Mouse (Mus musculus): ENCODE measurements around the gene Gm20695. TPM values are rescaled to one million over a fixed set of nuclear protein-coding genes. Genes with fewer than 3 reads are reported as not detected.
A peak's percentile ranks its signal among the peaks of the same experiment; 100 is the strongest.

Gene Gm20695
- total RNA-seq, 2 experiments from 2014 or later = 0.44 to 1.8 TPM

DNA sequence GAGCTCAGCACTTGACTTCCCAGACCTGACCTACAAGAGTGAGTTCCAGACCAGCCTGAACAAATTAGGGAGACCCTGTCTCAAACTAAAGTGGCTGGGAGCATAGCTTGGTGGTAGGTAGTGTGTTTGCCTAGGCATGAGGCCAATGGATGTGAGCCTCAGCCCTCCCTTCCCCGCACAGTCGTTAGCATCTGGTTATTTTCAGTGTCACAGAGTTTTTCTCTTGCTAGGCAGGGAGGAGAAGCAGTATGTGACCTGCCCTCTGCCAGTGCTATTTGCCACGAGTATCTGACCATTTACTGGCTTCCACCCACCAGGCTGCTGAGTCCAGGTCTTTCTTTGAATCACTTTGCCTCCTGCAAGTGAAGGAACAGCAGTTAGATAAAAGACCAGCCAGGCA is 9.3 kb downstream of the Gm20695 start:
- no peak for DNase-seq (ENCODE audit: extremely low spot score in 1 of 2, low spot score in 1 of 2)

DNA sequence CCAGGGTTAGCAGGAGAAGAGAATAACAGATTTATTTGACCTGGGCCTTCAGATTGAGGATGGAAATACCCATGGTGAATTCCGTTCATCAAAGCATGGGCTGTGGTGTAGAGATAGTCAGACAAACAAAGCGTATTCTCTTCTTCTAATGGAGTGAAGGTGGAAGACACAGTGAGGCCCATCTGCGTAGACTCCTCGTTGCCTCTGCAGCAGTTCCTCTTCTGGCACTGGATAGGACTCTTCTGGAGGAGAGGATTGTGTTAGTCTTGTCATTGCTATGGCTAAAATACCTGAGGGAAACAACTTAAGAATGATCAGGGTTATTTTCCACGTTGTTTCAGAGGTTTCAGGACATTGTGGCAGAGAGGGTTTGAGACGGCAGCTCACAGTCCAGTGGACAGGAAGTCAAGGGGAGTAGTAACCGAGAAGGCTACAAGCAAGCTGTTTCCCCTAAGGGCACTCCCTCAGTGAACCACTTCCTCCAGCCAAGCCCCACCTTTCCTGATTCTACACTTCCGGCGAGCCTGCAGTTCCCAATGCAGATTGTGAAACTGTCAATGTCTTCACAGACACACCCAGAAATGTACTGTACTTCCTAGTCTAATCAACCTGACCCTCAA is 10.8 kb downstream of the Gm20695 start:
- DNase-seq (ENCODE audit: extremely low spot score in 1 of 2, low spot score in 1 of 2) = no peak

DNA sequence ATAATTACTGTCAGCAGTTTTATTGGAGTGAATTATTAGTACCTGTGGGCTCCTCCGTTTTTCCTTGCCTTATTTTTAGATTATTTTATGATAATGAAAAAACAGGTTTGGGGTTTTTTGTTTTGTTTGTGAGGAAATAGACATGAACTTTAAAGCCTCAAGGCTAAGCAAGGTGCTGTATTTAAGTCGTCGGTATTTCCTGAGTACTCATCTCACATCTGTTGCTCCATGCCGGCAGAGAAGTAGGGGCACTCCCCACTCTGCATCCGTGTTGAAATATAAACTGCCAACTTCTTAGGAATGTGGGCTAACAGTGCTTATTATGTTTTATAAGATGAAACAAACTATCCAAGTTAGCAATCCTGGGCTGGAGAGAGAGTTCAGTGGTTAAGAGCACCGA is 11.6 kb downstream of the Gm20695 start:
- DNase-seq (ENCODE audit: extremely low spot score in 1 of 2, low spot score in 1 of 2) = no peak

DNA sequence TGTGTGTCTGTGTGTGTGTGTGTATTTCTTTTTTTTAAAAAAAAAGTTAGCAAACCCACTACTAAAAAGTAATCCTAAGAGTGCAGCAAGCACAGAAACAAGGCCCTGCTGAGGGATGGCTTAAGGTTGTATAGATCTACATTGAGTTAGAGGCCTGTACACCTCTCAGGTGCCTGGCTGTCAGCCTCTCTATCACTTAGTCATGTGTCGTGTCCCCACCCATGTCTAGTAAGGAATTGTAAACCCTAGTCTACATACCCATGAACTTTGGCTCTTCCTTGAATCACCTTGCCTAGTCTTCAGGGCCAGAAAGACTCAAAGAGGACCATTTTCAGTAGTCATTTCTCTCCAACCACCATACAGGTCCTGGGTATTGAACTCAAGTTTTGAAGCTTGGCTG is 12.1 kb downstream of the Gm20695 start:
- no peak for DNase-seq (ENCODE audit: extremely low spot score in 1 of 2, low spot score in 1 of 2)

DNA sequence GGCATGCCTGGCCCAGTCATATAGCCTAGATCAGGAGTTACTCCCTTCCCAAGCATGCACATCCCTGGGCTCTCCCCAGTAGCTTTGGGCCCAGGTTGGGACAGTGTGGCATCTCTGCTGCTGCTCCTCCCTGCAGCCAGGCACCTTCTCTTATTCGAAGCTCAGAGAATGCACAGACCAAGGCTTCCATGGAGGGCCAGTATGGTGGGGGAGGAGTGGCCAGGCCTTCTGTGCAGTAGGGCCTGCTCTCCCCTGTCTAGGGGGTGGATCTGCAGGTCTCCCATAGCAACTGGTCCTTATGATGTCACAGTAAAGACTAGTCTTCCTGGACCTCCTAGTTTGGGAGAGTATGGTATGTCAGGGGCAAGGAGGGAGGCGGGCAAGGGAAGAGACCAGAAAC is 23.0 kb downstream of the Gm20695 start:
- DNase-seq (ENCODE audit: extremely low spot score in 1 of 2, low spot score in 1 of 2) = no peak

DNA sequence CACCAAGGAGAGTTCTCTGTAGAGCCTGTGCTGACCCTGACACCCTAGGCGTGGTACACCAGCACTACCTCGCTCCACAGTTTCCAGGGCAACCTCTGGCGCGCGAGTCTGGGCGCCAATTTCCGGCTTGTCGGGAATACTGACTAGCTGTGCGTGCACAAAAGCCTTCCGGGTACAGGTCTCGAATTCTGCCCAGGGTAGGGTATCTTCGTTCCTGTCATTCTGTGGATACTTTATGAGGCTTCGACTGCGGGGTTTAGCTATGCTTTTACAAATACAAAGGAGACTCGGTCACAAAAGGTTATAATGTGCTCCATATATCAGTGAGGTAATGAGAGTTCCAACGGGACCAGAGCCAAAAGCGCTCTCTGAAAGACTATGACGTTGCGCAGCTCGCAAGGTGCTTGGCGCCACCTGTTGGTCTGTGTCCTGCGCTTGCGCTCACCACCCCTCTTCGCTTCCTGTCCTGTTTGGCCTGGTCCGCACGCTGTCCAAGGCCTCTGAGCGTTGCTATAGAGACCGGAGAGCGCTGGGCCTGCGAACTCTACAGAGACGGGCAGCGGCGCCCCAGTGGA is 24.2 kb downstream of the Gm20695 start, which contains the start of the genes 1700037C18Rik and Cluap1:
TSS of gene 1700037C18Rik (minus strand) at position 153 of the 575 bp plus-strand sequence.
TSS of gene Cluap1 (plus strand) at position 265 of the 575 bp plus-strand sequence.
- peak; percentile 88 to 89 for DNase-seq (ENCODE audit: extremely low spot score in 1 of 2, low spot score in 1 of 2)

DNA sequence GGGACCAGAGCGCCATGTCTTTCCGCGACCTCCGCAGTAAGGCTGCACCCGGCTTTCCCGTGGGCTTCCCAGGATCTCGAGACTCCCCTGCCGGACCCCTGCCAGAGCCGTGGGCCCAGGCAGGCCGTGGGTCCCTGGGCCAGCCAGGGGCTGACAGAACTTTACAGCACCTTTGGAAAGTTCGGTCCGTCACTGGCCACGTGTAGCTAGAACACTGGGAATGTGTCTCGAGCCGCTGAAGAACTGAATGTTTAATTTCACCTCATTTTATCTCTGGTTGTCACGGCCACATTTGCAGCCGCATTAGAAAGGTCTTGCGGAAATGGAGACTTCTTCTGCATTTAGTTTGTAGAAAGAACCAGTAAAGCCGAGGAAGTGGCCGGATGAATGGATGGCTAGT is 24.7 kb downstream of the Gm20695 start:
- no peak for DNase-seq (ENCODE audit: extremely low spot score in 1 of 2, low spot score in 1 of 2)

DNA sequence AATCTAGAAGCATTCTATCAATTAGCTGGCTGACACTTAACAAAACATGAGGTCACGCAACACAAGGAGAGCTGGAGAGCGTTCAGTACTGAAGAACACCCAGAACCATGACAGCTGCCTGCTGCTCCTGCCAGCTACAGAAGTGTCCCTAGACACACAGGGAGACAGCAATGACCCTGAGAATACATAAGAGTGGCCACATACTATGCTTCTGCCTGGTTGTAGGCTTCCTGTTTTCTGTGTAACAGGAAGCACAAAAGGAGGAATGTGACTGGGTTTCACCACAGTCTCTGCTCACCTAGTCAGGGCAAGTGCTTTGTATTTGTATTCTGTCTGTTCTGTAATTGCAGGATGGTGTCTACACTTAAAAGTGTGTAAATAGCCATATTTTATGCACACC is 36.3 kb downstream of the Gm20695 start:
- no peak for DNase-seq (ENCODE audit: extremely low spot score in 1 of 2, low spot score in 1 of 2)

DNA sequence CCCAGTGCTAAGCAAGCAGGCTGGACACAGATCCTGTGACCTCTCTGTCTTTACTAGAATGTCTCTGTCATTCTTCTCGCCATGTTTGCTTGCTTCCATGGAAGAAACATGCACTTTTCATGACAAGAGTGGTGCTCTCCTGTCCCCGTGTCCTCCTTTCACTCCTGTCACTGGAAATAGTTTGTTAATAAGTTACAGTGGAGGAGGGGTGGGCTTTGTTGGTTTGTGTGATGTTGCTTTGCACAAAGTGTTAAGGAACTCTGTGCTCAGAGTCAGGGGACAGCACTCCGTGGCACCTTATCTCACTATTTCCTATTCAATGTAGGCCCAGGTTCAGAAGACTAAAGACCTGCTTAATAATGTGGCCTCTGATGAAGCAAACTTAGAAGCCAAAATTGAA is 39.1 kb downstream of the Gm20695 start:
- no peak for DNase-seq (ENCODE audit: extremely low spot score in 1 of 2, low spot score in 1 of 2)

DNA sequence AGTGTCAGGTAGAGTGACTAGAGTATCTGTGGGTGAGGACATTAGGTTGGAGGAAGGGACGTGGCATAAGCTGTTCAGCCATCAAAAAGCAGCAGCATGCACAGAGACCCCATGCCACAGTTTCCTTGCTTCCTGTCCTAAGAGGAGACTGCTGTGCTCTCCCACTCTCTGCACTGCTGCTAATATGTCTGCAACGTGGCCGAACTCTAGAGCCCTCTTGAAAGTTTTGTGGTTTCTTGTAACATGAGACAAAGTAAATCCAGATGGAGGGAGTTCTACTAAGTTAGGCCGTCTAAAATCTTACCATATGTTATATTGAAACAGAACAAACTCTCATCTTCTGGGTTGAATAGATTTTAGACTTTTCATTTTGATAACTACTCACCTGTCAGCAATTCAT is 39.5 kb downstream of the Gm20695 start:
- DNase-seq (ENCODE audit: extremely low spot score in 1 of 2, low spot score in 1 of 2) = no peak

DNA sequence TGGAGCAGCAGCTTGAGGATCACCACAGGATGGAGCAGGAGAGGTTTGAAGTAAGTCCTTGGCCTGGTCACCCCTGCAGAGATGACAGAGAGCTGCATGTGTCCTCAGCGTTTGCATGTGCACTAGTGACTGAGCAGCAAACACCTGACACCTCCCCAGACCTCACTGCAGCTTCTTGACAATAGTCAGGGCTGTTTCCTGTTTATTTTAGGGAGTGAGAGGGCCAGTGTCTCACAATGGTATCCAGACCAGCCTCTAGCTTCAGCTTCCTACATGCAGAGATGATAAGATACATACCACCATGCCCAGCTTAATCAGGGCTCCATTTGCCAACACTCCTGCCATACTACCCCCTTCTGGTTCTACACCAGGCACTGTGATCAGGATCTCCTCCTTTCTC is 44.1 kb downstream of the Gm20695 start:
- DNase-seq (ENCODE audit: extremely low spot score in 1 of 2, low spot score in 1 of 2) = no peak

DNA sequence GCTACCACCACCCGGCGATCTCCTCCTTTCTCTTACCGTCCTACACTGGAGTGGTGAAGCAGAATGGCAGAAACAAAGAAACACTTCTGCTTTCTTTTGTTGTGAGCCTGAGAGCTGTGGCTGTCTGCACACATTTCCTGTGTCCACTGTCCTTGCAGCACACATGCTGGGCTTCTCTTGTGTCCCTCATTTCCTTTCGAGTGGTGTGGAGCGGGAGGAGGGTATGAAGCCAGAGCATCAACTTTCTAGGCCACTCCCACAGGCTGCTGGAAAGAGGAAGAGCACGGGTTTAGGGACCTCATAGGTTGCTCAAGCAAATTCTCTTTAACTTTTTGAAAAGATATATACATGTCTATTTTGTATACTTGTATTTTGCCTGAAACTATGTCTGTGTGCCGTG is 44.7 kb downstream of the Gm20695 start:
- DNase-seq (ENCODE audit: extremely low spot score in 1 of 2, low spot score in 1 of 2) = no peak

DNA sequence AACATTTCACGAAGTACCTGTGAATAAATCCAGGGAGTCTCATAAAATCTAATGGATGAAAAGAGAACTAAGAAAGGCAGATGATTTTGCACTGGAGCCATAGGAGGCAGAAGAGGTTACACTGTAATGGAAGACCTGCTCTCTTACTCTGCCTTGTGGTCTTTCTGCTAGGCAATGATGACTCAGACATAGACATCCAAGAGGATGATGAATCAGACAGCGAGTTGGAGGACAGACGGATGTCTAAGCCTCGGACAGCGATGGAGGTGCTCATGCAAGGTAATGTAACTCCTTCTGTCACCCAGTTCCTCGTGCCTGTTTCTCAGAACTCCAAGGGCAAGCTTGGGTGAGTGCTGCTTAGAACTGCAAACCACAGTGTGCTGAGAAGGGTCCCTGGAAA is 49.1 kb downstream of the Gm20695 start:
- no peak for DNase-seq (ENCODE audit: extremely low spot score in 1 of 2, low spot score in 1 of 2)

DNA sequence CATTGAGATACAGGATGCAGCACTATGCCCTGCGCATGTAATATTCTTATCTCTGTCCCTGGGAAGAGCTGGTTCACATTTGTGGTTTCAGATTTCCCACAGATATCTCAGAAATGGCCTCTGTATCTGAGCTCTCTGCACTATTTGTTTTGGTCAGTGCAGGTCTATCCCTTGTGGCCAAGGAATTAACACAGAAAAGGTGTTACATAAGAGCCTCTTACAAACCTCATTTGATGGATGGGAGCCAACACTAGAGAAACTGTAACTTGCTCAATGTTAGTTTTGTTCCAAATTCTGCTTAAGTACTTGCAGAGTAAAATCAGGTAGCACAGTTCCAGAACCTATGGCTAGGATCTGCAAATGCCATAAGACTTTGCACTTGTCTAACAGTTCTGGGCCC is 49.6 kb downstream of the Gm20695 start:
- no peak for DNase-seq (ENCODE audit: extremely low spot score in 1 of 2, low spot score in 1 of 2)

DNA sequence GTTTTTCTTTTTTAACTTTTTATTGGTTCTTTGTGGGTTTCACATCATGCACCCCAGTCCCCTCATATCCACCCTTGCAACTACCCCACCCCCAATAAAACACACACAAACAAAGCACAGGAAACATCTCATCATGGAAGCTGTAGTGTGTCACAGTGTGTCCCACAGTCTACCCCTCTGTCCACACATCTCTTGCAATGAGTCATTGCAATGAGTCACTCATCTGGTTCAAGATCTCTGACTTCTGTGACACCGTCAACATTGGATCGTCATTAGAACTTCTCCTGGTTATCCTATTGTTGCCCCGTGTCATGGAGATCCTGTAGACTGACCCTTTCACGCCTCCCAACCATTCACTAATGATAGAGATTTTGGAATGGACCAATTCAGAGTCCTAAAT is 50.3 kb downstream of the Gm20695 start:
- DNase-seq (ENCODE audit: extremely low spot score in 1 of 2, low spot score in 1 of 2) = no peak

DNA sequence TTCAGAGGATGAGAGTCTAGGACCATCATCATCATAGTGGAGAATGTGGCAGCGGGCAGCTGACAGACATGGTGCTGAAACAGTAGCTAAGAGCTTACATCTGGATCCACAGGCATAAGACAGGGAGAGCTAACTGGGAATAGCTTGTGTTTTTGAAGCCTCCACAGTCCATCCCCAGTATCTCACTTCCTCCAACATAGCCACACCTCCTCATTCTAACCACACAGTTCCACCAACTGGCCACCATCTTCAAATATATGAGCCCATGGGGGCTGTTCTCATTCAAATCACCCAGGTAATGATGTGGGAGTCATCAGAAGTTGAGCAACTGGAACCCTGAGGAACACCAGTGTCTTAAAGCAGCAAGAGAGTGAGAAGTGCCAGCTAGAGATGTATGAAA is 66.7 kb downstream of the Gm20695 start:
- DNase-seq (ENCODE audit: extremely low spot score in 1 of 2, low spot score in 1 of 2) = no peak

DNA sequence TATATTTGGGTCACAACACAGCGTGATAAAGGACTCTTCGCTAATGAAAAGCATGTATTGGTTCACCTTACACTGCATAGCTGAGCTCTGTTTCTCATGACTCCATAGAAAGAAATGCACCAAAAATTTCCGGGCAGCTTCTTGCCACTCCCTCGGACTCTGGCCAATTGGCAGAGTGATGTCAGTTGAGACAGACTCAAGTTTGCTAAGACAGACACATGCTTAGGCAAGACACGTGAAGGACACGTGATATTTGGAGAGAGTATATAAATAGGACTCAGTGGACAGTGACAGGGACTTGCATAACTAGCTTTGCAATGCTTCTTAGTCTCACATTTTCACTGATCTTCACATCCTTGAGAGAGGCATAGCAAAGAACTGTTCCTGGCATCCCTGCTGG is 71.9 kb downstream of the Gm20695 start:
- no peak for DNase-seq (ENCODE audit: extremely low spot score in 1 of 2, low spot score in 1 of 2)

DNA sequence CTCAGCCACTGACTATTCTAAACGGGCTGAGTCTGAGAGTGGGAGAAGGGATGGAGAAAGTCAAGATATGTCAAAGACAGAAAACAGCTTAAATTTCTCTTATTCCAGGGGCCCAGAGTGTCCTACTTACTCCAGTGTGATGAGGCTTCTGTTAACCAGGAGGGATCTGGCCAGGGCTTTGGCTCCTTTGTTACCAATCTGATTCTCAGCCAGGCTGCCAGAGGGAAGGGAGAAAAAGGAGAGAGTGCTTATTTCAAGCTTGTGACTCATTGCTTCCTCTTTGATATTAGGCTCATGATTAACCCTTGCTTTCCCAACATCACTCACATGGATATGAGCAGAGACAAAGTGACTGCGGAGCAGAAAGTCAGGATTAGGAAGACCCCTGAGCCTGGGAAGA is 74.8 kb downstream of the Gm20695 start:
- DNase-seq (ENCODE audit: extremely low spot score in 1 of 2, low spot score in 1 of 2) = no peak

DNA sequence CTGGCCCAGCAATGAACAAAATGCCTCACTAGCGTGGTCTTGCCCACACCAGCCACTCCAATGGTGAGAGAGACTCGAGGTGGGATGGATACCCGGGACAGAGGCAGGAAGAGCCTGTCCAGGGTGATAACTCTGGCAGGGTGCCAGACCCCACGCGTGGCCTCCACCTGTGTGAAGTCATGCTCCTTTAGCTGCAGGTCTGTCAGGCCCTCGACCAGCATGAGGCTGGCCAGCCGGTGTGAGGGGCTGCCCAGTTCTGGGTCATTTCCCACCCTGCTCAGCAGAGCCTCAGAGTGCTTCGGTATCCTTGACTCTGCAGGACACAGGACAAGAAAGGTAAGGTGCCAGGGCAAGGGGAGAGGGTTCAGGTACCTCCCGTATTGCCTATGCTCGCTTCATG is 80.5 kb downstream of the Gm20695 start:
- no peak for DNase-seq (ENCODE audit: extremely low spot score in 1 of 2, low spot score in 1 of 2)

DNA sequence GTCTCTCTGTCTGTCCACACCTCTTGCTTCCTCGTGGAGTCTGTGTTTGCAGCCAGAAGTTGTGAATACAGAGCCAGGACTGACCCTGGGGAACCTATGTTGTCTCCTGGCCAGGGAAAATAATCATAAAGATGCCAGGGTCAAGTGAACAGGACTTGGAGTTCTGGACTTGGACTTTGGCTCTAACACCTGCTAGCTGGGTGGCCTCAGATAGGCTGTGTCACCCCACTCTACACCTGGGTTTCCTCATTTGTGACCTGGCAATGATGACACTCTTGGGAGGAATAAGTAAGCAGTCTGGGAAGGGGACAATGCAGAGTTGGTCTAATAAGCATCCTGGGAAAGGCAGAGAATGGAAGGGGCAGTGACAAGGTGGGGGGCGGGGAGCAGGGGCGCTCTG is 81.1 kb downstream of the Gm20695 start:
- DNase-seq (ENCODE audit: extremely low spot score in 1 of 2, low spot score in 1 of 2) = no peak

Data from layer of hippocampus, postnatal 25 days (tissue).